Mouse (Mus musculus) lung, postnatal 0 days (tissue): ENCODE results near the gene Fars2.

Source experiments
- CTCF ChIP-seq: IDR thresholded peaks from 2 replicates; pipeline ENCODE4 v1.5.1; 2016; ENCODE audit warnings: antibody characterized with exemption, mild to moderate bottlenecking
- EP300 ChIP-seq: IDR thresholded peaks from 2 replicates; pipeline ENCODE4 v1.6.1; 2016; ENCODE audit warnings: antibody characterized with exemption, mild to moderate bottlenecking, control low read depth

- TF ChIP-seq EP300 (no peak), CTCF (no peak)
Observed at GRCm38 (mm10) chr13:36163411-36163810, 46.2 kb downstream of the Fars2 start.
